Mouse (Mus musculus) inflammation-experienced regulatory T-cells, adult 6 months (primary cell): ENCODE results near the gene Nobox. TPM values are rescaled to one million over a fixed set of nuclear protein-coding genes. Genes with fewer than 3 reads are reported as not detected.

Experiments
- ATAC-seq: one replicate; pipeline ENCODE4 v1.8.0; 2017
- polyA plus RNA-seq, 3 experiments: library from polyadenylated mRNA; unstranded; fragments of 100-300 nt; shearing (Covaris generic); gene quantifications; one replicate each; pipeline ENCODE4 v1.2.1; 2017

Nobox gene
- polyA plus RNA-seq, result not detected

DNA sequence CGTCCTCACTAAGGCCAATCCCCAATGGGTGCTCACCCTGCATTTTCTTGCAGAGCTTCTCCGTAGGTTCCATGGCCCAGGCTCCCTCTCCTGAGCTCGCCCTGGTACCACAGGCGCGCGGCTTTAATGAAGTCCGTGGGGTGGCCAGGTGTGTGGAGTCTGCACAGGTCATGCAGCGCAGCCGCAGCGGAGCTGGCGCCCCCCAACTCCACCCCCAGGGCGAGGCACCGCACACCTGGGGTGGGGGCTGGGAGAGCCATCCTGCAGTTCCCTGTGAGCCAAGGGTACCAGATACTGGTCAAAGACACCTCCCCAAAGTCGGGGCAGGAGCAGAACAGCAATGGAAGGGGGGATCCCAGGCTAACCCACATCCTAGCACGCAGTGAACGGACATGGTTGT is at the start of gene Nobox:
Nobox (minus strand) TSS at position 101 of the 400 bp plus-strand sequence.
- no peak for ATAC-seq

DNA sequence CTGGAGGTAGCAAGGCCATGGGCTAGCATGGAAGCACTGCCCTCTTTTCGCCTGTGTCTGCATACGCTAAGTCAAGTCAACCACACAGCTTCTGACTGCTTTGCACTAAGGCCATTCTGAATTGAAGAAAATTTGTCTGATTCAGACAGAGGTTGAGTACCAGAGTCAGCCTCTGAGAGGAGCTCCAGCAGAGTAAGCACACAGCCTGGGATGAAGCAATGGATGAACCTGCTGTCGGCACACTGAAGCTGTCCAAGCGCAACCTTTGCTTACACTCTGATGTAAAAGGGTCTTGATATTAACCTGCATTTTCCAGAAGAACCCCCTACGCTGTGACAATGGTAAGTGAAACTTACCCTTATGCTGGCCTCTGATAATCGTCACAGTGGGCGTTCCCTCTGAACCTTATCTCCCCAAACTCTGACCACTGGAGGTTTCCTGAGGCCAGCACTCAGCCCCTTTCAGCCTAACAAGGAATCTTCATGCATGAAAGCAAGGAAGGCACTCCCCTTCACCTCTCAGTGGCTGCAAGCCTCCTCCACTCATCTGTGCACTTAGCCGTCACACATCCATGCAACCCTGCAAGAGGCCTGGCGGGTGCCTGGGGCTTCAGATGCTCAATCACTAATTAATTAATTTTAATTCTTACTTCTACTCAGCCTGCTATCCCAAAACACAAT is 45.3 kb upstream of the Nobox start:
- no peak for ATAC-seq

DNA sequence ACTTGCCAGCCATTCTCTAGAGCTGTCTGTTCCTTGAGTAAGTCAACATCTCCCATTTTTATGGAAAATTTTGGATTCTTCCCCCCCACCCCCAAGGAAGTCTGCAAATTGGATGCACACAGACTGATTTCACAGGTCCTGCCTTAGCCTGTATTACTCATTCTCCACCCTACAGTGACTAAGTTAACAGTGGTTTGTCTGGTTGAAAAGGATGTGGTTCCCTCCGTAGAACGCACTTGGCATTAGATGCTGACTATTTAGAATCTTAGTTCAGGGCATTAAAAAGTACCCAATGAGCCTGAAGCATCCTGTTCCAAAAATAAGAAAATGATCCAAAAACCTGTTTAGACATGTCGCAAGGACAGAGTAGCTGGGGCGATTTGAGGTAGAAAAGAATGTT is 44.1 kb upstream of the Nobox start:
- ATAC-seq, result no peak

DNA sequence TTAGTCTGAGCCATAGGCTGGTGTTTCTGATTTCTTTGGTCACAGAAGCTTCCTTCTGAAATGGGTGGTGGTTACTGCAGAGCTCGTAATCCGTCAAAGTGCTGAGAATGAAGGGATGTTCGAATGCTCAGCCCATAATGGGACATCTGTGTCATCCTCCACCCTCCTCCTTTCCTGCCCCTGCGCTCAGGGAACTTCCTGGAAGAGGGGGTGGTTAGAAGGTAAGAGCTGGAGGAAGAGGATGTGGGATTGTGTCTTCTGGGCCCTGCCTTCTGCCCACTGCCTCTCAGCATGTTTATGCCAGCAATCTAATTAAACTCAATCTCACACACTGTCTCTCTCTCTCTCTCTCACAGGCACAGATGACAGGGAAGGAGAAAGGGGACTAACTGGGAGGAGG is 39.7 kb upstream of the Nobox start:
- ATAC-seq, result peak; percentile 84

DNA sequence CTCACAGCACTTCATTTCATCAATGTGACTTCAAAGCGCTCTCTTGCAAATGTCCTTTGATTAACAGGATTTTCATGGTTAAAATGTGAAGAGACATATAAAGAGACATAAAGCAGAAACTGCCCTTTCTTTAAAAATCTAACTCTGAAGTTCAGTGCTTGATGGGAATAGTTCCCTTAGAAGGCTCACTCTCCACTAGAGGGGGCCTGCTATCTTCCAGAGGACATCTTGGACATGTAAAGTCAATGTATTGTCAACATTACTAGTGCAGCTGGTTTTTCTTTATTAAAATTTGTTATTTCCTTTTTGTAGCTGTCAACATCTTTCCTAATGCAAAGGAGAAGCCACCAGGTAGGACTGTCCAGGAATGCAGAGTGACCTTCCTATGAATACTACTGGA is 38.3 kb upstream of the Nobox start:
- no peak for ATAC-seq

DNA sequence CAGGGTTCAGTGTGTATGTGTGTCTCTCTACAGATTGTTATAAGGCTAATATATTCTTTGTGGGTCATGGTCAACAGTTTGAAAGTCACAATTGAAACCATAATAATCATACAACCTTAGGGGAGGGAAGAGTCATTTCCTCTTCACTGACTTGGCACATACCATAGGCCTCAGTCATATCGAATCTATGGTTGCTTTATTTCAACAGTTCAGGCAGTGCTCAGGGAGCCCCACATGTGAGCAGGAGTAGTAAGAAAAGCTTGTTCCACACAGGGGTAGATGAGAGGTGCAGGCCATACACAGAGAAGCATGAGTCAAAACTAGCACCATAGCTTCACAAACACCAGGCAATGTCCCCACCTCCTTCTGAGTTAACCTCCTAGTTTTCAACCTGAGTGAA is 33.7 kb upstream of the Nobox start:
- ATAC-seq, result no peak

DNA sequence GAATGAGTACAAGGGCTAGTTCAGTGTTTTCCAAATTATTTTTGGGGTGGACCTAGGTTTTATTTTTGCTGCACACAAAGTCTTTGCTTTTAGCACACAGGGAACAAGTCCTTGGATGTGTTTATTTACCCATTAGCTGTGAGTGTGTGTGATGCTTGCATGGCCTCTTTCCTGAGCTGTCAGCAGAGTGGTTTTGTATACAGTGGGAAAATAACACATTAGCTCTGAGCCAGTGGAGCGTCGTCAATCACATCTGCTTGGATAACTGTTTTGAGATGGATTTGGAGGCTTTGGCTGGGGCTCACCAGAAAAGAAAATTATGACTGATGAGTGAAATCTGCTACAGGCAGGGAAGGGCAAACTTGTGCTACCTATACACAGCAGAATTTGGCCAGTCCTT is 33.0 kb upstream of the Nobox start:
- no peak for ATAC-seq

DNA sequence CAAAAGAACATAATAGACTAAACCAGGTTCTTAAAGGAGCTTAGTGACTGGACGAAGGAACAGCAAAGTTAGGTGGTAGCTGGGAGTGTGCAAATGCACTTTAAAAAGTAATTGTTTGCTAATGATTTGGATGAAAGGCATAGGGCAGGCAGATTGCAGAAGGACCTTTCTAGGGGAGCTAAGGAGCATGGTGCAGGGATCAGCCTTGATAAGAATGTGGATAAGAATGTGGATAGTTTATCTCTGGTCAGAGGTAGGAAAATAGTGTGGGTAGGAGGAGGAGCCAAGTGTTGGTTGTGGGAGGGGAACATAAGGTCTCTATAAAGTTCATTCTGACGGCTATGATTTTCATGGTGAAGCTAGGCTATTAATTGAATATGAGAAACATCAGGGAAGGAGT is 29.4 kb upstream of the Nobox start:
- ATAC-seq, result no peak

DNA sequence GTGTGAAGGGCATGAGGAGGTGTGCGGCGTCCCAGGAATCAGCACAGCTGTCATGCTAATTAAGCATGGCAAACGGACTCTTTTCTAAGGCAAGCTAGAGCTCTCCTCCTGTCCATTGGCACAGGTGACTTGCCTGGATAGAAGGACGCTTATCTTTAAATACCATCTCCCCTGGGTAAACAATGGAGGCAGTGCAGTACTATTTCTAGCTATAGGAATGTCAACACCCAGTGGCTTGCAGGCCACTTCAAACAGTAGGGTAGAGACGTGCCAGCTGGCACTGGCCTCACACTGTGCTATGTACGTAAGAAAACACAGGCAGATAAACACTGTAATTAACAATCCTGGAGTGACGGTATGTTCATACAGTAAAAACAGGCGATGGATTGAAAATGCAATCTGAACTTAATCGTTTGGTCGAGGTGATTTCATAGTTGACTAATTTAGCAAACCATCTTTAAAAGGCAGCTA is 28.2 kb upstream of the Nobox start:
- ATAC-seq, result no peak

DNA sequence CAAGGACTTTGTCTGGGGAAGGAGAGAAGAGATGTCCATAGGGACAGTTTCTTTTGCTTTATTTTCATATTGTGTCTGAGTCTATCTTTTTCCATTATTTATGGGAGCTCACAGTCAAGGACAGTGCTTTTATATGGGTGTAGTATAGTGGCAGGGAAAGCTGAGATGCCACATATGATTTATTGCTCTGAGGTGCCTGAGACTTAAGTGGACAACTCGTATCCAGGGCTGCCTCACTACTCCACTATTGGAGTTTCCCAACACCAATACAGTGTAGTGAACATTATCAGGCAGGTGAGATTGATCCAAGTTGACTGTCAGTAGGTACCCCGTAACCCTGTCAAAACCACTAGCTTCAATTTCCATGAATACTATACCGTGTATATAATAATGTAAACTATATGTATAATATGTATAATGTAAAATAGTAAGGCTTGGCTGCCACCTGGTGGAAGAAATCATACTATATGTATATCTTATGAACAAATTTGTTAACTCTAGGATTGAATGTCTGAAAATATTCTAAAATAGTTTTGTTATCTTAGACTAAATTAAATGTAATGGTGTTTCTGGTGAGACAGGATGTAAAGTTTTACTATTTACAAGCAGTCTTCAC is 26.4 kb upstream of the Nobox start:
- no peak for ATAC-seq

DNA sequence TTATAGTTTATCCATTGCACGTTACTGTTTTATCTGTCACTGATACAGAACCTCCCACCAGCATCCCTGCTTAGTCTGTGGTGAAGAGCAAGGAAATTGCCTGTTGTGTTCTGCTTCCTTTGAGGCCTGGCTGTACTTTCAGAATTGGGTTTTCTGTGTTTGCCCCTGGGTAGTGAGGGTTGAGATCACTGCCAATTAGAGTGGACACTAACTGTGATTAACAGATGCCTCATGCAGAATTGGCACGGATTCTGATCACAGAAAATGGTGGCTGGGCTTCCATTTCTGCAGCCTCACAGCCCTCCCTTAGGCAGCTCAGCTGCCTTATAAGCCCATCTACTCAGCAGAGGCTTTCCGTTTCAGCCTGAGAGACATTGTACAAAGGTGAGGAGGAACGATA is 24.1 kb upstream of the Nobox start:
- ATAC-seq, result no peak

DNA sequence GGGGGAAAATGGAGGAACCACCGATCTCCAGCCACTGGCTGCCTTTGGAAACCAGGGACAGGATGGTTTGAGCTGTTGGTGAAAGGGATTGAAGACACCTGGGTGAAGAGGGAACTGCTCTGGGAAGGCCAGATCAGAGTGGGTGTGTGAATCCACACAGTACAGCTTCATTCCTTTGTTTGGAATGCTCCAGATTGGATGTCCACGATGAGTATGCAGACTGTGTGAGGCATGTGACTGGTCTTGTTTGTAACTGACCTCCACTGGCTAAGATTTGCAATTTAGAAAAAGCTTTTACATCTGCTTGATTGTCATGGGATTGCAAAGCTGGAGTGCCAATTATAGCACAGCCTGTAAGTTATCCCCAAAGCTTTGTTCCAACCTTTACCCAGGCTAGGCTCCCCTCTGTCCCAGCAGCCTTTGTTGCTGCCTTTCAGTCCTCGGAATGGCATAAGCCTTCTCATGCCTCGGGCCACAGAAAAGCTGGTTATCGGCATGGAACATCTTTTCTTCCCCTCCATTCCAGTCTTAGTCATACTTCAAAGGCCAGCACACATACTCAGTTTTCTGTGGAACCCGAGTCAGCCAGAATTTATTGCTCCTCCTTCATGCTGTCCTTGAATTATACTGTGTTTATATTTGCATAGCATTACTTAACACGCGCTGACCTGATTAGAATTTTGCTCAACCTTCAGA is 3.8 kb upstream of the Nobox start:
- ATAC-seq, result no peak

DNA sequence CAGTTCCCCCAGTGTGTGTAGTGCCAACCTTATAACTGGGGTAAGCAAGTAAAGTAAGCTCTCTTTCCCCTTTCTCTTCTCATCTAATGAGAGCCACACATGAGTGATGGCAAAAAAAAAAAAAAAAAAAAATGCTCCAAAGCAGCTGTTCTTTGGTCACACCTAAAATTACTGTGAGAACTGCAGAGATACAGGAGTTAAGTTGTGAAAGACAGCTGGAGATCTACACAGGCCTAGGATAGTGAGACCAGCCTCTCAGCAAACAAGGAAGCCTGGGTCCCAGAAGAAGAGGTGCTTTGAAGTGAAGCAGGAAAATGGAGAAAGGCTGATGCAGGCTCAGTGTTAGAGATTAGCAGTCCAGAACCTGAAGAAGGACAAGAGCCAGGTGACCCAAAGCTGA is 3.2 kb upstream of the Nobox start:
- no peak for ATAC-seq

DNA sequence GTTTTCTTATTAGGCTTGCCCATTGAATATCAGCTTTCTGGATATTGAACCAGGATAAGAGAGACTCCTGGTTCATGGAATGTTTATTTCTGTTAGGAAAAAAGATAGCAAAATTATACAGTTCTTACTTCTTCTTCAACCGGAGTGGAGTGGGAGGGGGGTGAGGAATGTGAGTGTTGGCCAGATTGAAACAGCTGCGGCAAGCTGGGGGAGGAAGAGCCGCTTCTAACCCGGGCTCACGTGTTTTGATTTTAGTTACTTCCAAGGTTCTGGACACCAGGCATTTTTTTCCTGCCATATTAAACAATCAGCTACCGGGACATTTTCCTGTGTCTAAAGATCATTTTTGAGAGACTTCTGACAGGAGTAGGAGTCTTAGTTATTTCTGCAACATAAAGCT is 717 bp upstream of the Nobox start:
- ATAC-seq, result no peak

DNA sequence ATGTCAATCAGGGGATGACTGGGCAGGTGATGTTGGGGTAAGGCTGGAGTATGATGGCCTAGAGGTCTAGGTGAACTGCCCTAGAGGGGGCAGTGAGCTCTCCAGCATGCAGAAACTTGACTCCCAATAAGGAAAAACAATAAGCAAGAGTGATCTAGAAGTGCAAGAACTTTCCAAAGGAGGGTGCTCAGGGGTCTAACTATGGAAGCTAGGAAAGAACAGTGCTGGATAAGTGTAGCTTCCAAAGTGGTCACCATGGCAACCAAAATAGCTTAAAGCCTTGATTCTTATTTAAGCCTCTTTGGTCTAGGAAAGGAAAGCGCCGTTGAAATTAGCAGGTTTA is 11.9 kb downstream of the Nobox start:
- no peak for ATAC-seq

DNA sequence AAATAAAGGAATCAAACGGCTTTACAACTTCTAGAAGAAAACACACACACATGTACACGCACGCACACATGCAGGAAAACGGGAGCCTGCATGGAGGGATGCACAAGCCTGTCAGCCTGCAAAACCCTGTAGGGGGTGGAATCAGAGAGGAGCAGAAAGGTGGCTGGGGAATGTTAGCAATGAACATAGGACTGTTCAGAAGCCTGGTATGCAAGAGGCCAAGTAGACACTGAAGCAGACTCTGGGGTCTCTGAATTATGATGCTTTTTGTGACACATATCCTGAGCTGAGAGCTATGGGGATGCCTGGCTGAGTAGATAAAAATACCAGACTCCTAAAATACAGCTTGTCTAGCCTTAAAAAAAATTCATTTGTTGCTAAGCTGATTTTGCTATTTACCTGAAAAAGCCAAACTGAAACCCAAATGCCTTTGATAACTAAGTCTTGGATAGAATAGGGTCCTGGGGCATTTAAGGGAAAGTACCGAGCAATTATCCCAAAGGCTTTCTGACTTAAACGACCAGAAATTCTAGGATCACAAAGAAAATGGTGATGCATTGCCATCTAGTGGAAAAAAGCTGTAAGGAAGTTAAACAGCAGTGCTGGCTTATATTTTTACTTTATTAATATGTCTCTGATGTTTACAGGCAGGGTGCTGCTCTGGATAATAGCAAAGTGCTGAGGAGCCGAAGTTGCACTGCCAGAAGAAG is 12.4 kb downstream of the Nobox start:
- peak; percentile 54 for ATAC-seq

DNA sequence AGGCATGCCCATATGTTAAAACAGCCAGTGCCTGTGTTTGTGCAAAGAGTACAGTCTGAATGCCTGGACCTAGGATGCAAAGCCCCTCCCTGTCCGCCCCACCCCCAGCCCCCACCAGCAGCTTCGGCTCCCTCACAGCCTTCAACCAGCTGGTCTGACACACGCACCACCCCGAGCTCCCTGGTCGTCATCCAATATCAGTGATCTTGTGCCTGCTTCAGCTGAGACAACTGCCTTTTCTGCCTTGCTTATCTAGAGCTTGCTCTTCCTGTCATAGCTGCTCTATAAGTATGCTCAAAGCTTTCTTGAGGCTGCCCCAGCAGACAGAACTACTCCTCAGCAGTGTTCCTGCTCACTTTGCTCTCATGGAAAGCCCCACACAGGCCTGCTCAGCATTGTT is 13.4 kb downstream of the Nobox start:
- ATAC-seq, result no peak

DNA sequence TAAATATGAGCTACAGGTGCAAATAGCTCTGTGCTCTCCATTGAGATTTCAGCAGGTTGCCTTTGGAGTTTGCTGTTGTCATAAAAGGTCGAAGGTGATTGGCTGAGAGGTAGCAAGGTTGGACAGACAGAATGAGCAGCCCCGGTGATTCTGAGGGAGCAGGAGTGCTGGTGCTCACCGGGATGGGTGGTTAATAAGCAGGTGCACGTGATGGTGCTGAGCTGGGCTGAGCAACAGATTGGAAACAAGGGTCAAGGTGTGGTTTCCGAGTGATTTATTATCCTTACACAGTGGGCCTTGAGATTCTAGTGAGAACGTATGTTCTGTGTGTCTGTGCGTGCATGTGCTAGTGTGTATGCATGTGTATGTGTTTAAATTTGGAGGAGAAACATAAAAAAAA is 16.2 kb downstream of the Nobox start:
- ATAC-seq, result no peak

DNA sequence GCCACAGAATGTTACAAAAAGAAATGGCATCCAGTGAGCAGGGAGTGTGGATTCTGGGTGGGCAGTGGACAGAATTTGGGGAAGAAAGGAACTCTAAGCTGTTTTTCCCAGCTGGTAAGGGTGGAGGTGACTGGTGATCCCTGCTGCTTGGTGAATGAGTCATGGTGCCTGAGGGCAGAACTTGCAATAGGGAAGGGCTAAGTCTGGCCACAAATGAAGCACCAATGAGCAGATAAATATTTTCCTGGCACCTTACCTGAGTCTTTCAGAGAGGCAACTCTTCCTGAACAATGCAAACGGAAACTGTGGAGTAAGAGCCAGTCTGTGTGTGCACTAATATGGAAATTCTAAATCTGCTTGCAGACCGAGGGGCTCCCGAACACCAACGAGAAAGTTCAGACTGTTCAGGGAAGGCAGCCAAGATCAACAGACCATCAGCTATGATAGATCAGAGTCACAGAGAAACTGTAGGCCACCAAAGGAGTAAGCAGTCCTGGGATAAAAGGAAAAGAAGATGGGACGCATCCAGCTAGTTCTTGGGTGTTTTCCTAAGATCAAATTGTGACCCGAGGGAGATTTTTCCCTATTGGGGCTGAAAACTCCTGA is 16.8 kb downstream of the Nobox start:
- no peak for ATAC-seq

DNA sequence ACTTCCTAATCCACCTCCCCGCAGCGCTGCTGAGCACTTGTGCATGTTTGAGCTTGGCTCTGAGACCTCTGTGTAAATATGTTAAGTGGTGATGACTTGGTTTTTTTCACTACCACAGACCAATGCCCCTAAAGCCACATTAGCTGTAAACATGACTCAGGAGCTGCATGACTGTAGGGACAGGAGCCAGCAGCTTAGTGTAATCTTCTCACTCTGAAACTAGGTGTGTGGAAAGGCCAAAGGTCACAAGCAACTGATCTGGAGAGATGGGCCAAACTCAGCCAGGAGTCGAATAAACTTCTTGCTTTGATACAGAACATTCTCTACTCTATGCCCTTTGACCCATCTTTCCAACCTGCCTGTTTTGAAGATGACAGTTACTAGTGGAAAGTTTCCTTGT is 17.3 kb downstream of the Nobox start:
- ATAC-seq, result no peak

DNA sequence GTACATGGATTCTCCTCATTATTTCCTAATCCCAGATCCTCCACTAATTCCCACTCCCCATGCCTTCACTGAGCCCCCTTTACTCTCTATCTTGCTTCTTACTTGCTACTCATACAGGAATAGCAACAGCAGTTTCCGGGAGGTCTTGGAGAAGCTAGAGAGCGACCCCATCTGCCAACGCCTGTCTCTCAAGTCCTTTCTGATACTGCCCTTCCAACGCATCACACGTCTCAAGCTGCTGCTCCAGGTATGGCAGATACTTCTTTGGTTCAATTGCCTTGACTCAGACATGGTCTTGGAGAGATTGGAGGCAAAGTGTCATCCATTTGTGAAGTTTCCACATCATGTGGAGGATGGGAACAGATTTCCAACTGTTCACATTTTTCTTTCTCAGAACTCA is 28.9 kb downstream of the Nobox start:
- ATAC-seq, result no peak

DNA sequence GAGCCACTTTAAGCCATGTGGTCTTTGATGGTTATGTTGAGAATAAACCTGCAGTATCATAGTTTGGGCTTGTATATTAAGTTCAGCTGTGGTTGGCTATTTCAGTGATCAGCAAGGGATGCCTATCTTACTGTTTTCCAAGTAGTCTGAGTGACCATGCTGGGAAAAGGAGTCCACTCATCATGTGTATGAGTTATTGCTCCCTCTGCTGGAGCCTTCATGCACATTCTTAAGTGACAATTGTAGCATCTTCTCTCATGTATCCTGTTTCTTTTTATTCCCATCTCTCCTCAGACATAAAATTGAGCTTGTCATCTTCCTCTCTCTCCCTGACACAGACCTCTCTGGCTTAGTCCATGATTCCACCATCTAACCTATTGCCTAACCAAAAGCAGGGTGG is 31.1 kb downstream of the Nobox start:
- no peak for ATAC-seq

DNA sequence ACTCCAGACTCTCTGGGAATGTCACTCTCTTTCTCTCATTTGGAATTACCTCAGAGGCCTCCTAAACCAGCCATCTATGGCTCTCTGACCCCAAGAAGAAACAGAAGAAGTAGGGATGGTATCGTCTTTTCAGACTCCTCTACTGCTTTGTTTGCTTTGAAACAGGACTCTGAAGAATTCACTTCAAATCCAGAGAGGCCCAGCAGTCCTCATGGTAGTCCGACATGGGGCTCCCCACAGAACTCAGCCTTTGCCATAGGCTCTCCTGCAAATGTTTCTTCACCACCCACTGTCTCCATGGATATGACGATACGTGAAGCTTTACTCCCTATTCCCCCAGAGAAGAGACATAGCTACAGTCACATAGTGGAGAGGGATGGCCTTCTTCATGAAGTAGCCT is 35.2 kb downstream of the Nobox start:
- no peak for ATAC-seq
